Mouse (Mus musculus) right cerebral cortex, postnatal 10 days (tissue): ENCODE data around the gene Serpina5.
"Not testable (repeated sequence)": the region's sequence is repeated elsewhere in the genome, so short reads cannot be mapped to it uniquely, and the experiment has no call there.

Experiments used
- DNase-seq, 2 experiments: peaks; one replicate each; pipeline ENCODE4 v3.0.0; 2021; ENCODE audit warnings: low spot score in 2 of 2

Serpina5 gene

DNA sequence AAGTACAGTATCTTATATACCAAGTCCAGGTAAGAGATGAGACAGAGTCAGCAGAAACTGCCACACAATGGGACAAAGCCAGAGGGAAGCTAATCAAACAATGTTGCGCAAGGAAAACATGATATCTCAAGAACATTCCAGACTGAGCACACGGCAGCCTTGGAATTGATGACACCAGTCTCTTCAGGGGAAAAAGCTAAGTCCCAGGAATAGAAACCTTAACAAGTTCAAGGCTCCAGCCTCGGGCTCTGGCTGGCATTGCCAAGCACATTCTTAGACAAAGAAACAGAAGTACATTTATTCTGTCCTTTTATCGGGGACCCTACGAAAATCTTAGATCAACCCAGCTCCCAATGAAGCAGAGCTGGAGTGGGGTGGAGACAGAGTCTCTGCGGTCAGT is at the start of gene Serpina5:
Serpina5 (plus strand) TSS at position 346 of the 400 bp plus-strand sequence.
- DNase-seq: no peak

DNA sequence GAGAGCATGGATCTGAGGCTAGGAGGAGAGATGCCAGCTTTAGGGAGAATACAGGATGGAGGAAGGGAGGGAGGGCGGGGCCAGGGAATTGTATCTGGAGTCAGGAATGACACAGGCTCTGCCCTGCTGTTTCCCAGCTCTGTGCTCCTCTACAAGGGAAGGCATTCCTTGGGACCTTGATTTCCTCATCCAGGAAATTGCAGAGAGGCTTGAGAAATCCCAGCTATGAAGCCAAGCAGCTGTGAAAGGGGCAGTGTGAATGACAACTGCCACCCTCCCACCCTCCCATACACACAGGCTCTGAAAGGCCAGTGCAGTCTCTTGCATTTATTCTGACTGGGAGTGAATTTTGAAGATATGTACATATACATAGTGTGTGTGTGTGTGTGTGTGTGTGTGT is 46.9 kb upstream of the Serpina5 start:
- no peak for DNase-seq

DNA sequence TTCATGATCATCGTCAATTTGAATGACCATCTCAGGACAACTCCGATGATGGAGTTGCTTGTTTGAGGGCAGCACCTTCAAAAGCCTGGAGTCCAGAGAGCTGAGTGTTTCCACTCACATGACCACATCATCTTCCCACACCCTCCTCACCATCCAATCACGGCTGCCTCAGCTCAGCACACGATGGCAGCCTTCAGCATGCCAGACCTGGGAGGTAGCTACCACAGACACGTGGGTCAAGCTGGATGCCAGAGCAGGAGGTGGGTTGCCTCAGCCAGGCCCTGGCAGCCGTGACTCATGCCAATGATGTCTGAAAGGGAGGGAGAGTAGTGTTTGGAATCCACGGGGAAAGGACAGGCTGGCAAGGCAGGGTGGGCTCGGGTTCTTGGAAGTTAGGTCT is 45.2 kb upstream of the Serpina5 start:
- DNase-seq: no peak

DNA sequence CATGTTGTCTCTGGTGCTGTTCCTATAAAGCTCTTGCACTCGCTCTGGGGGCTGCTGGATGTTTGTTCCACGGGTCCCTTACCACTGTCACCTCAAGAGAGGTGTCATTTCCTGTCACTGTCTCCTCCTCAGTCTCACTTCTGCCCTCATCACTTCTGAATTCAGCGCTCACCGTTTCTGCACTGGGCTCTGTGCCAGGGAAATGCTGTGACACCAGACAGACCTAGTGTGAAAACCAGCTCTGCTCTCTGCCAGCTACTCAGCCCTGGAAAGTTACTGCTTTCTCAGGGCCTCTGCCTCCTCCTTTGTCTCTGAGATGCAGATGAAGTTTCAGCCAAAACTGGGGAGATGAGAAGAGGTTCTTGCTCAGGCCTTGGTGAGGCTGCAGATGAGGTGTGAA is 43.9 kb upstream of the Serpina5 start:
- DNase-seq: peak; percentile 70

DNA sequence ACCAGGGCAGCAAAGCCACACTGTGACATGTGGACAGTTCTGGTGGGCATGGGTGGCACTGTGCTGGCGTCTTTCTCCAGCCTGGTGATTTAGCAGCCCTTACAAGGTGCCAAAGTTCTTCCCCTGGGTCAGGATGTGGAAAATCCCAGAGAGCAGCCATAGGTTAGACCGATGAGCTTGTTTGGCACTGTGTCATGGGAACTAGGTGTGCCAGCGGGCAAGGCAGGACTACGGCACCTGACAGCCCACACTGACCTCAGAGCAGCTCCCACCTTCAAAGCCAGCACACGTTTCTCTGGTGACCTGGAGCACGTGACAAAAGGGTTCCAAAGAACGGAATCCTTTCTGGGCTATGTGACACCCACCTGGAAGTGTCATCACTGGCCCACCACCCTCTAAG is 43.4 kb upstream of the Serpina5 start:
- DNase-seq: no peak

DNA sequence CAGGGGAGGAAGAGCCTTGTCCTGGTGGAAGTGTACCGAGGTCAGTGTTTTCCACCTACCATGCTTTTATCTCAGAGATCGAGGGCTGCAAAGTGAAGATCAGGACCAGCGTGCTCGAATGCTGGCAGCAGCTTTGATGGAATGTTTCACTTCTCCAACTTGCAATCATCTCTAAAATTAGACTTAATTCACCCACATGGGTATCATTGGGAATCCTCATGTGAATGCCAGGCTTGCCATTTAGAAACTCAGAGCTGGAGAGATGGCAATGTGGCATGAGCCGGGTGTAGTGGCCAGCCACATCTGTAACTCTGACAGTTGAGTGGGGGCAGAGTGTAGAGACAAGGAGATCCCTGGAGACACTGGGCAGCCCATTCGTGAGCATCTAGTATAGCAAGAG is 40.8 kb upstream of the Serpina5 start:
- DNase-seq: no peak

DNA sequence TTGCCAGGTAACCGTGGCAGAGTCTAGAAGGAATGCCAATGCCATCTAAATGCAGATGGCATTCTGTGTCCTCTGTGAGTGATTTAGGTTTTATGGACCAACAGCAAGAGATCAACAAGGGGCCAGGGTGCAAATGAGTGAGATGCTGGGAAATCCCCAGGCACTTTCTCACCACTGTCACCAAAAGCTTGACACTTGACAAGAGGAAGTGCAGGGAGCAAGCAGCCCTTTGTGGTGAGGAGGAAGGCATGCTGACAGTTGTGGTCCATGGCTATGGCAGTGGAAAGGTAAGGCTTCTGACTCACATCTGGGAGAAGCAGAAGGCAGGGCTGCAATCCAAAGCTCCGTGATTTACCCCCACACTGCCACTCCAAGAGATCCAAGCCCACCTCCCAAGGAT is 39.1 kb upstream of the Serpina5 start:
- no peak for DNase-seq

DNA sequence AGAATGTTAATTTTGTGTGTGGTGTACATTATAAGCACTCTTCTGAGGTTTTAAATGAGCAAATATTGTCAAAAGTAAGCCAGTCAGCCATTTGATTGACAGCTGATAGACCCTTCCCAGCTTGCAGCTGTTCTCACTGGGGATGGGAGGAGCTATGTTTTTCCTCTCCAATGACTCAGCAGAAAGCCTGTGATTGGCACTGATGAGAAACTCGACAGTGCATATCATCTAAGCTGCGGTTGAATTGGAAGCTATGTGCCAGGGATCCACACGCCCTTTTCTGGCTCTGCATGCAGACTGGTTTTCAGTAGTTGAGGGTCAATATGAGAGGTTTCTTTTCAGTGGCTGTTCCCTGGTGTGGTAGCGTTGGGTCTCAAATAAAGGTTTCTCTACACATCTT is 36.4 kb upstream of the Serpina5 start:
- no peak for DNase-seq

DNA sequence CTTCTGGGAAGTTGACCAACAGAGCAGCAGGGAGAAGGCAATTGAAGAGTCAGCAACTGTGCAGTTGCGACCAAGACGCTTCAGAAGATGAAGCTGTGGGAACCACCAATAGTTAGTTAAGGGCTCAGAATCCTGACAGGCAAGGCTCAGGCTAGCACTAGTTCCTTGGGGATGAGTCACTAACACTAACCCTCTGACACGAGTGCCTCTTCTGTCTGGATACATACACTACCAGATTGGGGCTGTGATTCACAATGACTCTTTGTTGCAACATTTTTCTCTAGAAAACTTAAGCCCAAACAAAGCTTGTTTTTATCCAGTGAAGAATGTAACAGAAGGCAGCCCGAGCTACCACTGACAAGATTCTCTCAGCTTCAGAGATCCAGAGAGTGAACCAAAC is 35.9 kb upstream of the Serpina5 start:
- no peak for DNase-seq

DNA sequence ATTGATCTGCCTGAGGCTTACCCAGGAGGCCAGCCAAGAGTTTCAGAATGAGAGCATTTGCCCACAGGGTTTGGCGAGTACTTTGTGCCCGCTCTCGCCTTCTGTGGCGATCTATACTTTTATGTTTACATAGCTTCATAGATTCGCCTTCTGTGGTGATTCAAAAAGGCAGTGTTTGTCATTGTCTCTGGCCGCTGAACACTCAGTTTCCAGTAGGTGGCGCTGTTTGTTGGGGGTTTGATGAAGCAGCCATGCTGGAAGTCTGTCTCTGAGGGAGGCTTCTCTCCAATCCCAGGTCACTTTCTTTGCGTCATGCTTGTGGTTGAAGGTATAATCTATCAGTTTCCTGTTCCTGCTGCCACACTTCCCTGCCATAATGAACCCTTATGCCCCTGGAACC is 34.7 kb upstream of the Serpina5 start:
- peak; percentile 59 to 61 for DNase-seq

DNA sequence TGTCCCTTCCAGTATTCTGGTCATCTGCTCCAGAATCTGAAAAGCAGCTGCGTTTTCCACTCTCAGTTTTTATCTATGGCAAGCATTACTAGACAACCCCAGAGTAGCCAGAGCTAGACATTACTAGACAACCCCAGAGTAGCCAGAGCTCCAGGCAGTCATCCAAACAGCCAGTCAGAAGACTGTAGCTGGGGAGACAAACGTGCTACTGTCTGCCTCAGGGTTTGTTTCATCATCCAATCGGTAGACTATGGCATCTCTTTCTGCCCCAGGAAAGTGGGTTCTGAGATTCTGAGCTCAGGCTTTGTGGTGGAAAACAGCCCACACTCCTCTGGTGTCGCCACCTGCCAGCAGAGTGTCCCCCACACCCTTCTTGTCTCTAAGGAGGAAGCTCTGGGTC is 33.4 kb upstream of the Serpina5 start:
- peak; percentile 79 to 81 for DNase-seq

DNA sequence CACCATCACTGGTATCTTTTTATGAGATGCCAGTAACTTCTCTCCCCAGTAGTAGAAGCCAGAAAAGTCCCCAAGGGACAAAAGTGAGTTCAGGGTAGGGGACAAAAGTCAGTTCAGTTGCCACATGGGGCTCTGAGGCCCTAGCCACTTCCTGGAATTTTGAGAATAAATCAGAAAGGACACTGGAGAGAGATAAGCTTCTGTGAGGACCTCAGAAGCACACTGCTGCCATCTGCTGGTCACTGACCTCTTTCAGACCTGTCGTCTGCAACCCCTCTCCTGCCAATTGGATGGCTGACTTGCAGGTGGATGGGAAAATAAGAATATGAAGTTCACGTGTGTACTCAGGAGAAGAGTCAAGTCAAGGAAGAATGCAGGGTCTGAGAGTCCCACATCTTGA is 31.3 kb upstream of the Serpina5 start:
- peak; percentile 75 to 89 for DNase-seq

DNA sequence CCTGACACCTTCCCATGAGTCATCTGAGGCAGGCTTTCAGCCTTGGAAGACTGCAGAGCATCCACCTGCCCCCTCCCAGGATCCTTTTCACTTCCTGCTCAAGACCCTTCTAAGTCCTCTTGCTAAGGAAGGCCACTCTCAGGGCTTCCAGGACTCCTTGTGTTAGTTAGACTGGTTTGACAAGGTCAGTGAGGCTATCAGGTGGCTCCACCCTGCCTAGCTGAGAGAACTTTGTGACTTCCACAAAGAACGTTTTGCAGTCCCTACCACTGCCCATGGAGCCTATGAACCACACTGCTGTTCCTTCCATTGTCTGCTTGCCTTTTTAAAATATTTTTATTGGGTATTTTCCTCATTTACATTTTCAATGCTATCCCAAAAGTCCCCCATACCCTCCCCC is 29.2 kb upstream of the Serpina5 start:
- no peak for DNase-seq

DNA sequence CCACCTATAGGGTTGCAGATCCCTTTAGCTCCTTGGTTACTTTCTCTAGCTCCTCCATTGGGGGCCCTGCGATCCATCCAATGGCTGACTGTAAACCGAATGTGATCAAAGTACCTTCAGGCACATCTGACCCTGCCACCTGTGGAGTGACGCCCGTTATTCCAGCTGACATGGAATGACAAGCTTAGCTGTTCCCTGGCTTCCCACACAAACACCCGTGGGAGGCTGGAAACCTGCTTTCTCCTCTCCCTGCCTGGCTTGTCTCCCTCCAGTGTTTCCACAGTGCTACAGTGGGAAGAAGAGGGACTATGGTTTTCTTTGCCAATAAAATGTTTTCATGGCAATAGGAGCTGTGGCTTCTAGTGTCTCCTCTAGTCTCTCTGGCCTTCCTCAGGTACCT is 28.6 kb upstream of the Serpina5 start:
- no peak for DNase-seq

DNA sequence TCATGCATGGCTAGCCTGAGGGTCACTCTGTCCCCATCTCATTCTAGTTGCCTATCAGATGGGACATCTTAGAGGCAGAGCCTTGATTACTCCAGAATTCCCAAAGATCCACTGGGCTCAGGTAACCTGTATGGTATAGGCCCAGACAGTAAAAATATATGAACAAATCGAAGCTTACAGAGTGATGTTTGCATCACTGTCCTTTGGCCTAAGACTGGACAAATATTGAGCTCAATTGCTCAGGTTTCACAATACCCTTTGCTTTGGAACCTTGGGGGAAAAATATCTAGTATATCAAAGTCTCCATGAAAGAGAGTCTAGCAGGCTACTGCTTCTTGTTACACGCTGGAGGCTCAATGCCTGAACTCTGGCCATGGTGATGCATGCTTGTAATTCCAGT is 10.8 kb upstream of the Serpina5 start:
- no peak for DNase-seq

DNA sequence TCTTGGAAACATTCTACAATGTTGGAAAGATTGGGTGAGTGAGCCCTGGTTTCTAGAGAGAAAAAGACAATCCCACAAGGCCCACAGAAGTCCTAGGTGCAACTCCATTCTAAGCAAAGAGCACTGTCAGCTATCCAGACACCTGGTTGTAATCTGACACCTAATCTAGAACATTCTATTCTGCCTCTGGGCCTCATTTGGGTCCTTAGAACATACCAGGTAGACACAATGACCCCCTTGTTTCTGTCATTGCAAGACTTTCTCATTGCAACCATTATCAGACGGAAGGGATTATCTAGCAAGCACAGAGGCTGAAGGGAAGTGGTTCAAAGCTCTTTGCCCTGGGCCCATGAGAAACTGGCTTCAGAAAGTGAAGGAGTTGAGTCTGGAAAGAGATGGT is 9.6 kb upstream of the Serpina5 start:
- no peak for DNase-seq

DNA sequence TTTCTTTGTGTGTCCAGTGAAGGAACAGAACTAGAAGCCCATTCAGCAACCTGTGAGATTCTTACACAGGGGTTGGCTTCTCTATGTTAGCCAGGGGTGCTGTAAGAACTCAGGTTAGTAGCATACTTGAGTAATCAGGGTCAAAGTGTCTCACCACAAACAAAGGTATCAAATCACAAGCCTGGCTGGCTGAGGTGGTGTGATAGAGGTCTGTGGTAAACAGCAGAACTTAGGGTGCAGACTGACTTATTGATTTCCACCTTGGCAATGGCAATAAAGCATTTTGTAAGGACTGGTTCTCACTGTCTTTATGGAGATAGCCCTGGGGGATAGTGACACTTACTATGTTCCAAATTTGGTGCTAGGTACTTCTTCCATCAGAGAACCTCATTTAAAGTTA is 4.9 kb downstream of the Serpina5 start:
- no peak for DNase-seq

DNA sequence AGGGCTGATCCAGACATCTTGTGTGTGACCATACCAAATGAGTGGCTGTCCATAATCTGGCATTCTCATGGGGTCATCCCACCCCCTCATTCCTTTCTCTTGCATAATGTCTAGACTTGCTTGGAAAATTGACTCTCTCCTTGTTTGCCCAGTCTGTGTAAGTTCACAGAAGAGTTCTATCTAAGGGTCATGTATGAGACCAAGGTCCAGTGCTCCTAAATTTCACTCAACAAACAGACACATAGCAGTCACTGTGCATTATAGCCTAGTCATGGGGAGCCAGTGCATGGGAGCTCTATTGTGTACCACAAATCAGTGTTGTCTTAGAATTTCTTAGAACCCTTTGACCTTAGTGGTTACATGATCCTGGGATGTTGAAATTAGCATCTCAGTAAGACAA is 6.0 kb downstream of the Serpina5 start:
- no peak for DNase-seq

DNA sequence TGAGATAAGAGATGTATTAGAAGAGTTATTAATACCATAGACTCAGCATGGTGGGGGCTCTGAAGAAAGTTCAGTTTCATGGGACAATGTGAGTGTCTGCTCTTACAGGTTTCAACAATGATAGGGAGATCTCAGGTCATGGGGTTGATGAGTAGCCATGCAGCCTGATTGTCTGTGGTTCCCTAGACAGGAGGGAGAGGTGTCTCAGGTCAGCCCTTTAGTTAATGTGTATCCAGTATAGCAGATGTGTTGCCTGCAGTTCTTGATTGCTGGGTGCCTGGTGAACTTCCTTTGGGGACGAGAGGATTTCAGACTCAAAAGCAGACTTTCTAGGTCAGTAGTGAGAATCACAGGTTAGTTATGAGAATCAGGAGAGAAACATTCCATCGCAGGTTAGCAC is 7.6 kb downstream of the Serpina5 start:
- DNase-seq: no peak

DNA sequence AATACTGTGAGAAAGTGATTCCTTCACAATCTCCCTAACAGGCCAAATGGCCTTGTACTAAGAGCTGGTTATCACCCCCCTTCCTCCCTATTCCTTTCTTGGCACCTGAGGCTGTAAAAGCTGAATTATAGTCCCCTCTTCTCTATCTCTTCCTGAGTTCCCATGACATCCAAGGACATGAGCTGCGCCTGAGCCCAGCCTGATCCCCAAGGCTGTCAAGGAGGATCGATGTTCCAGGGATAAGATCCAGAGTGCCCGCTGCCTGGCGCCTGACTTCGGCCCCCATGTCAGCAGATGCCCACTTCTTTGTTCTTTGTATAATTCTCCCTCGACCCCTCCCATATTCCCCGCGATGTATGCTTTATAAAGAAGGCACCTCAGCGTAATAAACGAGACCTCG is 11.4 kb downstream of the Serpina5 start, which contains the start of gene Serpina3a:
Serpina3a (plus strand) TSS at position 392 of the 400 bp plus-strand sequence.
- not testable (repeated sequence) for DNase-seq

DNA sequence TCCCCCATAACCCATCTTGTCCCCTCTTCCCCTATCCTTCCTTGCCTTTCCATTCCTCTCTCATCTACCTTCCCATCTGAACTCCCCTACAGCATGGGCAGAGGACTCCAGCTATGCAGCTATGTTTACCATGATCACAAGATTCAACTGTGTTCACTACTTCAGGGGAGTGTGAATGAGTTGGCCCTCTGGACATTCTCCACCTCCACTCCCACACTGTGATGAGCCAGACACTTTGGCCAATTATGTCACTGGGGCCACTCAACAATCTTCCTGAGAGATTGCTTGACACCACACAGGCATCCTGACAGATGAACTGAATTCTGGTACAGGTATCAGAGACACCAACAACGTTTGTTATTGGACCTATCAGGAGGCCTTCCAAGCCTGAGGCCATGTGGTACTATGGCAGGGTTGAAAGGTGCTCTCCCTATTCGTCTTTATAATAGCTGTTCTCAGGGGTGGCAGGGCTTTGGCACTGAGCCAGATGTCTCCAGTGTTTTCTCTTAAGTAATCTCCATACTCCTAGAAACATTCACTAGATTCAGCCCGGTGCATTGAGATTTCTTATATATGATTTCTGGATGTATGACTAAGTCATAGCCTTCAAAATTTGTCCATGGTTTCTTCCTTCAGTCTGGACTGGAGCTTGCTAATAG is 14.1 kb downstream of the Serpina5 start:
- no peak for DNase-seq

DNA sequence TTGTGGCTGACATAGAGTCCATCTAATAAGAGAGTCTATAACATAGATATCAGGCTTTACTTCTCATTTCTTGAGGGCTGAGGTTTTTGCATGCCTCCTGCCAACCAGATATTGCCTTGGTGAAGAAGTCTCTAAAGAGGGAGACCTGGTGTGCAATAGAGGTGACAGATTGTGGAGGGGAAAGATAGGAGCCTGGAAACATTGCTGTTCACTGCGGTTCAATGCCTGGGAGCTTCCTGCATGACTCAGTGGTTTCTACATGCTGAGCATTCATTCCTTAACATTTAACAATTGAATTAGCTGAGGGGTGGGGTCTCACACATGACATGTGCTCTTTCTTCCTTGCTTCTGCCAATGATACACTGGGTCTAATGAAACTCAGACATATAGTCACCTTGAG is 22.2 kb downstream of the Serpina5 start:
- no peak for DNase-seq

DNA sequence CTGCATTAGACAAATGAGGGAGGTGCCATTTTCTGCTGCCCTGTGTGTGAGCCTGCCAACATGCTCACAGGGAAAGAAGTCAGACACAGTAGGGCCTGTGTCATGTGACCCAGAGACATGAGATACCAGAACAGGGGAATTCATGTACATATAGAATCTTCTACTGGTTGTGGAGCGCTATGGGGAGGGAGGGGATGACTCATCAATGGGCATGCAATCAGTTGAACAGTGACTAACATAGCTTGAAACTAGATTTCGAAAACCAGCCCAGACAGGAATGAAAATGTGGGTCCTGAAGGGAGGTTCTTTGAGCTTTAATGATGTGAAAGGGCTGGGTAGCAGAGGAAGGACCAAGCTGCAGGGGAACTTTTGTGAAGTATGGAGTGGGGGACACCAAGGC is 23.1 kb downstream of the Serpina5 start:
- DNase-seq: no peak

DNA sequence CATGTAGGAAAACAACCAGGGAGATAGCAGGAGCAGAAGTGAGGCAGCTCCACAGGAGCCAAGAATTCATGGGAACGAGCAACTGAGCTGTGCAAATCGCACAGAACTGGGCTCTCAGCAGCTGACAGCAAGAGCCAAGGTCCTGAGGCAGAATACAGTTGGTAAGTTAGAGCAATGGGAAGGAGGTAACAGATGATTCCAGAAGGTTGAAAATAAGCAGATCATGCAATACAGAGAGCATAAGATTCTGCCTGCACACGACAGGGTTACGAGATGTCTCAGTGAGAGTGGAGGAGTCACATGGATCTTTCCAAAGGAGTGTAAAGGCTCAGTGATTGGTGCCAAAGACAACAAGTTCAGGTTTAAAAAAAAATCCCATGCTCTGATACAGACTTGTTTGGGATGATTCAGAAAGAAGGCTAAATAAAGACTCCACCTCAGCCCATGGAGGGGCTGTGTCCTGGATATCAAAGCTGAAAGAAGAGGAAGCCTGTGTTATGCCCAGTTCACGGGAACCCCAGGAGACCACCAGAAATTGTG is 24.2 kb downstream of the Serpina5 start:
- no peak for DNase-seq
